Mouse (Mus musculus) E14TG2a.4 (cell line): ENCODE data around the gene Mmp15.

Experiments used
- CTCF ChIP-seq: conservative IDR thresholded peaks from 2 replicates; pipeline ENCODE4 v1.5.1; 2014; ENCODE audit warnings: low read length
- NANOG ChIP-seq: IDR thresholded peaks from 2 replicates; pipeline ENCODE4 v1.6.1; 2014; ENCODE audit warnings: borderline replicate concordance, low read length, mixed read lengths

DNA sequence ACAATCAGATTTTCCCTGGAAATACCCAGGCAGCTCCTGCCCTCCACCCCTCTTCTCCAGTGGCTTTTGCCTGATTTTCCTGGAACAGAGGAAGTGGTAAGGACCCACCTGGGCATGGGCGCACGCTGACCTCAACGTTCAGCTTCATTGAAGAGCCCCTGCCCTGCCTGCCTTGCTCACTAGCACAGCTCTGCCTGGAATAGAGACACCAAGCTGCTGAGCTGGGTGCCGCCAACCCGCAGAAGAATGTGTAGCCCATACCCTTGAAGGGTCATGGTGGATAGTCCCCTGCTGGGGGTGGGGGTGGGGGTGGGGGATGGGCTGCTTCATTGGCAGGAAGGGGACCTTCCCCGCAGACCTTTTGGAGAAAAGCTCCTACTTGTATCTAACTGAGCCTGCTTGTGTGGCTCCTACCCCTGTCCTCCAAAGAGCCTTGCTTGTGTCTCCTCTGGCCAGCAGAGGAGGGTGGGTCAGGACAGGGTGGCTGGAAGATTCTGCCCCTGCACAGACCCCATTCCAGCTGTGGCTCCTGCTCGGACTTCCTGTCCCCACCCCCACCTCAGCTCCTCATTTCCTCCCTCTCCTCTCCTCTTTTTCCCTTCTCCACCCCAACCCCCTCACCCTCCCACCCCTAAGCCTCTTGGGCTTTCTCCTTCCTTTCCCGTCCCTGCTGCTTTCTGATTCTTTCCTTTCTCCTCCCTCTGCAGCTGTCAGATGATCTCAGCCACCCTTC is 43.3 kb downstream of the Mmp15 start:
- TF ChIP-seq CTCF (no peak), NANOG (no peak)
